Mouse (Mus musculus): Measurements from ENCODE around the gene Gapdh. TPM values are rescaled to one million over a fixed set of nuclear protein-coding genes. Genes with fewer than 3 reads are reported as not detected.
"Not testable (repeated sequence)": the region's sequence is repeated elsewhere in the genome, so short reads cannot be mapped to it uniquely, and the experiment has no call there.

Gene Gapdh
- polyA plus RNA-seq, 1 experiment: 3,321 TPM

GRCm38 (mm10) chr6:125161971-125162370, 4.3 kb downstream of the Gapdh start:
- Histone ChIP-seq H3K4me1 (ENCODE audit: control insufficient read depth, insufficient read depth, insufficient read length, low read length) (peaks cover 18% of the 10 kb centered on the region), H3K27ac (ENCODE audit: insufficient read depth, low read depth, low read length) (peak overlapping the region; percentile 7; the same call in 1 of the 2 replicates), H3K36me3 (ENCODE audit: control insufficient read depth, insufficient read depth, low read length) (peaks cover 30% of the 10 kb centered on the region)
- not testable (repeated sequence) for H3K27me3 ChIP-seq (ENCODE audit: control insufficient read depth, insufficient read depth, low read length); H3K4me3 ChIP-seq (ENCODE audit: low read depth, low read length)
- peak; percentile 12; the same call in 1 of the 2 replicates for TF ChIP-seq CTCF (IDR thresholded peaks at IDR 0.05; ENCODE audit: extremely low read depth, insufficient read length, insufficient replicate concordance, low read depth, low read length)
- 16% methylated on average over 4 of the region's 5 CpGs for whole genome bisulfite sequencing

GRCm38 (mm10) chr6:125160854-125161760, 5.2 kb downstream of the Gapdh start:
- Histone ChIP-seq H3K4me1 (ENCODE audit: control insufficient read depth, insufficient read depth, insufficient read length, low read length) (peaks cover 14% of the 10 kb centered on the region), H3K27ac (ENCODE audit: insufficient read depth, low read depth, low read length) (peak overlapping the region; percentile 31), H3K4me3 (ENCODE audit: low read depth, low read length) (no peak overlapping the region), H3K27me3 (ENCODE audit: control insufficient read depth, insufficient read depth, low read length) (no peaks in the 10 kb centered on the region), H3K36me3 (ENCODE audit: control insufficient read depth, insufficient read depth, low read length) (peaks cover 30% of the 10 kb centered on the region)
- 24% methylated on average over 22 of the region's 22 CpGs for WGBS
- TF ChIP-seq CTCF (IDR thresholded peaks at IDR 0.05; ENCODE audit: extremely low read depth, insufficient read length, insufficient replicate concordance, low read depth, low read length) (no peak), POLR2A (IDR thresholded peaks at IDR 0.05; ENCODE audit: low read depth, low read length) (no peak)

GRCm38 (mm10) chr6:125160558-125160853, 5.8 kb downstream of the Gapdh start:
- peaks cover 30% of the 10 kb centered on the region for H3K36me3 ChIP-seq (ENCODE audit: control insufficient read depth, insufficient read depth, low read length)
- peak overlapping the region; percentile 31; the same call in 1 of the 2 replicates for H3K27ac ChIP-seq (ENCODE audit: insufficient read depth, low read depth, low read length)
- WGBS: 83% methylated on average over 10 of the region's 10 CpGs
- H3K27me3 ChIP-seq (ENCODE audit: control insufficient read depth, insufficient read depth, low read length): no peaks in the 10 kb centered on the region; the same call in 1 of the 2 replicates
- no peak overlapping the region for H3K4me3 ChIP-seq (ENCODE audit: low read depth, low read length)
- peaks cover 14% of the 10 kb centered on the region for H3K4me1 ChIP-seq (ENCODE audit: control insufficient read depth, insufficient read depth, insufficient read length, low read length)
- no peak for TF ChIP-seq CTCF (IDR thresholded peaks at IDR 0.05; ENCODE audit: extremely low read depth, insufficient read length, insufficient replicate concordance, low read depth, low read length)

GRCm38 (mm10) chr6:125159773-125160557, 6.3 kb downstream of the Gapdh start:
- WGBS: 89% methylated on average over 7 of the region's 7 CpGs
- no peak for TF ChIP-seq CTCF (IDR thresholded peaks at IDR 0.05; ENCODE audit: extremely low read depth, insufficient read length, insufficient replicate concordance, low read depth, low read length)
- TF ChIP-seq POLR2A (IDR thresholded peaks at IDR 0.05; ENCODE audit: low read depth, low read length): no peak
- Histone ChIP-seq H3K4me1 (ENCODE audit: control insufficient read depth, insufficient read depth, insufficient read length, low read length) (peaks cover 14% of the 10 kb centered on the region), H3K36me3 (ENCODE audit: control insufficient read depth, insufficient read depth, low read length) (peaks cover 30% of the 10 kb centered on the region), H3K27me3 (ENCODE audit: control insufficient read depth, insufficient read depth, low read length) (no peaks in the 10 kb centered on the region; the same call in 1 of the 2 replicates), H3K4me3 (ENCODE audit: low read depth, low read length) (no peak overlapping the region), H3K27ac (ENCODE audit: insufficient read depth, low read depth, low read length) (no peak overlapping the region)

GRCm38 (mm10) chr6:125158944-125159492, 7.2 kb downstream of the Gapdh start:
- no peak overlapping the region for H3K4me3 ChIP-seq (ENCODE audit: low read depth, low read length)
- peaks cover 28% of the 10 kb centered on the region for H3K36me3 ChIP-seq (ENCODE audit: control insufficient read depth, insufficient read depth, low read length)
- peaks cover 14% of the 10 kb centered on the region for H3K4me1 ChIP-seq (ENCODE audit: control insufficient read depth, insufficient read depth, insufficient read length, low read length)
- H3K27me3 ChIP-seq (ENCODE audit: control insufficient read depth, insufficient read depth, low read length): no peaks in the 10 kb centered on the region; the same call in 1 of the 2 replicates
- TF ChIP-seq CTCF (IDR thresholded peaks at IDR 0.05; ENCODE audit: extremely low read depth, insufficient read length, insufficient replicate concordance, low read depth, low read length) (no peak), POLR2A (IDR thresholded peaks at IDR 0.05; ENCODE audit: low read depth, low read length) (no peak)
- no peak overlapping the region for H3K27ac ChIP-seq (ENCODE audit: insufficient read depth, low read depth, low read length)
- 86% methylated on average over 15 of the region's 15 CpGs for WGBS

- no peak for TF ChIP-seq POLR2A (IDR thresholded peaks at IDR 0.05; ENCODE audit: low read depth, low read length)
- TF ChIP-seq CTCF (IDR thresholded peaks at IDR 0.05; ENCODE audit: extremely low read depth, insufficient read length, insufficient replicate concordance, low read depth, low read length): no peak
- peaks cover 14% of the 10 kb centered on the region for H3K4me1 ChIP-seq (ENCODE audit: control insufficient read depth, insufficient read depth, insufficient read length, low read length)
- H3K4me3 ChIP-seq (ENCODE audit: low read depth, low read length): no peak overlapping the region
- no peak overlapping the region for H3K27ac ChIP-seq (ENCODE audit: insufficient read depth, low read depth, low read length)
- peaks cover 17% of the 10 kb centered on the region for H3K36me3 ChIP-seq (ENCODE audit: control insufficient read depth, insufficient read depth, low read length)
- 80% methylated on average over 7 of the region's 7 CpGs for WGBS
- no peaks in the 10 kb centered on the region; the same call in 1 of the 2 replicates for H3K27me3 ChIP-seq (ENCODE audit: control insufficient read depth, insufficient read depth, low read length)
Measured at GRCm38 (mm10) chr6:125156903-125157614, 9.2 kb downstream of the Gapdh start.

Data from small intestine, adult 2 months (tissue).